In the genomic region with DNA sequence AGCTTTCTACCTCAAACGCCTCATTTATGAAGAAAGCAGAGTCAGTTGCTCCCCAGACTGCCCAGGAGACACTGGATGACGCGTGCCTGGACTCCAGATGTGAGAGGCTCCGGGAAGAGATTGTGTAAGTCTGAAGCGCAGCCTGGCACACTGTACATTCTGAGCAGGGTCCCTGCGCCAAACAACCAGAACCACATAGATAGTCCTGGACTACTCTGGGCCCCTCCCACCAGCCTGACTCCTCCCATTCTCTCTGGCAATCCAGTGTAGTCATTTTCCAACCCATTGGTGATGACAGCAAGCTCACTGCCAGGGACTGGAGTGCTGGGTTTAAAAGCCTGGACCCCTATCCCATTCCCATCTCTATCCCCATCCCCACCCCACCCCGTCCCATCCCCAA, we compare ENCODE assay signal across 16 mouse cellular contexts. TPM values are rescaled to one million over a fixed set of nuclear protein-coding genes. Genes with fewer than 3 reads are reported as not detected.
DNase-seq lines count a peak whose midpoint lies in the region; ATAC-seq and TF ChIP-seq lines count a peak whose summit lies in the region.
"Had no signal": no experiment of that assay in that cellular context is flagged by ENCODE, and none has a peak within 500 bp of the region (broad histone marks: within the 10 kb centered on the region; RNA-seq: fewer than 3 reads in every experiment).

No protein-coding gene starts in this region.

- peaks cover 28% of the 10 kb centered on the region for H3K4me1 ChIP-seq in limb, embryonic 13.5 days
- H3K4me1 ChIP-seq in limb, embryonic 10.5 days: peaks cover 25% of the 10 kb centered on the region
- peaks cover 26% of the 10 kb centered on the region for H3K4me1 ChIP-seq in liver, embryonic 16.5 days (ENCODE audit: control insufficient read depth, low read depth, low read length)
- H3K4me1 ChIP-seq in forebrain, postnatal 0 days (ENCODE audit: insufficient read depth): no peaks in the 10 kb centered on the region
- peaks cover 10% of the 10 kb centered on the region; the same call in 1 of the 2 replicates for H3K4me1 ChIP-seq in hindbrain, postnatal 0 days (ENCODE audit: insufficient read depth, low read length)

- no peaks in the 10 kb centered on the region for H3K27me3 ChIP-seq in limb, embryonic 13.5 days
- no peaks in the 10 kb centered on the region for H3K27me3 ChIP-seq in limb, embryonic 10.5 days (ENCODE audit: low read depth, poor library complexity, severe bottlenecking)
- no peaks in the 10 kb centered on the region for H3K27me3 ChIP-seq in liver, embryonic 16.5 days (ENCODE audit: control insufficient read depth, insufficient read depth, low read depth, low read length)
- H3K27me3 ChIP-seq in forebrain, postnatal 0 days (ENCODE audit: insufficient read depth, low read length): no peaks in the 10 kb centered on the region
- H3K27me3 ChIP-seq in hindbrain, postnatal 0 days (ENCODE audit: insufficient read depth, low read length): no peaks in the 10 kb centered on the region
- H3K27me3 ChIP-seq: embryonic facial prominence, embryonic 15.5 days; hindbrain, embryonic 15.5 days; limb, embryonic 12.5 days; stomach, embryonic 15.5 days had no signal

- no peaks in the 10 kb centered on the region for H3K36me3 ChIP-seq in limb, embryonic 13.5 days
- H3K36me3 ChIP-seq in limb, embryonic 10.5 days: no peaks in the 10 kb centered on the region
- no peaks in the 10 kb centered on the region for H3K36me3 ChIP-seq in liver, embryonic 16.5 days (ENCODE audit: control insufficient read depth, insufficient read depth)
- H3K36me3 ChIP-seq in forebrain, postnatal 0 days (ENCODE audit: insufficient read depth): no peaks in the 10 kb centered on the region
- H3K36me3 ChIP-seq in hindbrain, postnatal 0 days (ENCODE audit: insufficient read depth, low read length): no peaks in the 10 kb centered on the region
- H3K36me3 ChIP-seq: embryonic facial prominence, embryonic 15.5 days; hindbrain, embryonic 15.5 days; limb, embryonic 12.5 days; midbrain, embryonic 10.5 days; stomach, embryonic 15.5 days had no signal

- peak overlapping the region; percentile 87; the same call in 1 of the 2 replicates for H3K27ac ChIP-seq in limb, embryonic 13.5 days
- no peak overlapping the region for H3K27ac ChIP-seq in limb, embryonic 10.5 days
- H3K27ac ChIP-seq in liver, embryonic 16.5 days (ENCODE audit: low read length): no peak overlapping the region
- no peak overlapping the region for H3K27ac ChIP-seq in forebrain, postnatal 0 days (ENCODE audit: low read depth, low read length)
- no peak overlapping the region for H3K27ac ChIP-seq in hindbrain, postnatal 0 days
- H3K27ac ChIP-seq: hindbrain, embryonic 15.5 days; midbrain, embryonic 10.5 days; stomach, embryonic 15.5 days had no signal

- no peak overlapping the region for H3K4me3 ChIP-seq in limb, embryonic 13.5 days
- no peak overlapping the region for H3K4me3 ChIP-seq in limb, embryonic 10.5 days
- H3K4me3 ChIP-seq in liver, embryonic 16.5 days (ENCODE audit: low read depth, low read length): no peak overlapping the region
- H3K4me3 ChIP-seq in forebrain, postnatal 0 days (ENCODE audit: low read depth, low read length): no peak overlapping the region
- H3K4me3 ChIP-seq in hindbrain, postnatal 0 days (ENCODE audit: low read length): no peak overlapping the region
- H3K4me3 ChIP-seq: embryonic facial prominence, embryonic 15.5 days; hindbrain, embryonic 15.5 days; limb, embryonic 12.5 days; midbrain, embryonic 10.5 days; stomach, embryonic 15.5 days had no signal

- intact Hi-C loops in gastrocnemius, postnatal 14 days (cut with DNase I; ENCODE audit: low total_unique reads): no loop called here

- no peaks in the 10 kb centered on the region for H3K9me3 ChIP-seq in limb, embryonic 13.5 days
- H3K9me3 ChIP-seq in limb, embryonic 10.5 days (replicated peaks): no peaks in the 10 kb centered on the region
- no peaks in the 10 kb centered on the region for H3K9me3 ChIP-seq in liver, embryonic 16.5 days (replicated peaks; ENCODE audit: control insufficient read depth, low read length)
- no peaks in the 10 kb centered on the region for H3K9me3 ChIP-seq in forebrain, postnatal 0 days (ENCODE audit: low read length)
- no peaks in the 10 kb centered on the region for H3K9me3 ChIP-seq in hindbrain, postnatal 0 days (ENCODE audit: low read length)
- H3K9me3 ChIP-seq: embryonic facial prominence, embryonic 15.5 days; hindbrain, embryonic 15.5 days; limb, embryonic 12.5 days; midbrain, embryonic 10.5 days; stomach, embryonic 15.5 days had no signal

- peak overlapping the region; percentile 38; the same call in 1 of the 2 replicates for H3K4me2 ChIP-seq in limb, embryonic 13.5 days (replicated peaks)
- H3K4me2 ChIP-seq in liver, embryonic 16.5 days (ENCODE audit: low read depth, low read length): no peak overlapping the region
- no peak overlapping the region for H3K4me2 ChIP-seq in forebrain, postnatal 0 days (ENCODE audit: low read depth)
- no peak overlapping the region for H3K4me2 ChIP-seq in hindbrain, postnatal 0 days (ENCODE audit: low read depth, low read length)
- H3K4me2 ChIP-seq: hindbrain, embryonic 15.5 days; limb, embryonic 12.5 days; stomach, embryonic 15.5 days had no signal

- WGBS in limb, embryonic 13.5 days: 57% methylated on average over 7 of the region's 7 CpGs
- WGBS in limb, embryonic 10.5 days: 79% methylated on average over 7 of the region's 7 CpGs
- 73% methylated on average over 7 of the region's 7 CpGs for WGBS in liver, embryonic 16.5 days (ENCODE audit: insufficient replicate concordance)
- 85% methylated on average over 7 of the region's 7 CpGs for WGBS in forebrain, postnatal 0 days
- WGBS in hindbrain, postnatal 0 days: 85% methylated on average over 7 of the region's 7 CpGs

- no peak for ATAC-seq in limb, embryonic 13.5 days (ENCODE audit: low FRiP score, low read depth)
- ATAC-seq in liver, embryonic 16.5 days (ENCODE audit: low read depth): peak; percentile 19; the same call in 1 of the 2 replicates
- ATAC-seq in forebrain, postnatal 0 days: no peak
- no peak for ATAC-seq in hindbrain, postnatal 0 days

- no peak for TF ChIP-seq CTCF in forebrain, postnatal 0 days (IDR thresholded peaks at IDR 0.05; ENCODE audit: low read depth)
- TF ChIP-seq CTCF in hindbrain, postnatal 0 days (IDR thresholded peaks at IDR 0.05; ENCODE audit: low read depth): no peak

- H3K9ac ChIP-seq in limb, embryonic 13.5 days: no peak overlapping the region
- no peak overlapping the region for H3K9ac ChIP-seq in liver, embryonic 16.5 days (ENCODE audit: low read depth, low read length)
- no peak overlapping the region for H3K9ac ChIP-seq in forebrain, postnatal 0 days
- no peak overlapping the region for H3K9ac ChIP-seq in hindbrain, postnatal 0 days (replicated peaks; ENCODE audit: low read length)
- H3K9ac ChIP-seq: embryonic facial prominence, embryonic 15.5 days; hindbrain, embryonic 15.5 days; limb, embryonic 12.5 days; stomach, embryonic 15.5 days had no signal

- DNase-seq in gastrocnemius, postnatal 14 days: peak; percentile 25
- DNase-seq in gastrocnemius, adult 8-10 months (ENCODE audit: low spot score in 2 of 2): no peak
- DNase-seq in limb, embryonic 10.5 days (ENCODE audit: low spot score): no peak
- DNase-seq in brain, adult 2 months (ENCODE audit: low read depth, low spot score): peak; percentile 73
- DNase-seq in forebrain, postnatal 0 days: no peak
- DNase-seq in hindbrain, postnatal 0 days (ENCODE audit: low spot score): no peak
- DNase-seq: cerebellum, postnatal 36 days; layer of hippocampus, postnatal 36 days; thymus, postnatal 36 days had no signal

RNA-seq across cellular contexts. Expression of a gene that starts 24.5 kb away (rescaled TPM):
- total RNA-seq in gastrocnemius, postnatal 14 days (2021): 10 to 100 TPM; 41.0 to 50.9 TPM
- 10 to 100 TPM; 16.8 to 27.9 (median 18.1) TPM for total RNA-seq in gastrocnemius, adult 8-10 months (2022)
- 137 and 146 TPM in 2 replicates for polyA plus RNA-seq in limb, embryonic 13.5 days (2015; fragmentation: Nextera tagmentation; extraction: Ambion mirVana)
- 208 and 220 TPM in 2 replicates for polyA plus RNA-seq in limb, embryonic 10.5 days (2016; fragmentation: Nextera tagmentation; extraction: Ambion mirVana)
- polyA plus RNA-seq in liver, embryonic 16.5 days (2015; fragmentation: Nextera tagmentation; extraction: Ambion mirVana): 109 and 110 TPM in 2 replicates
- 44.0 and 65.2 TPM in 2 replicates for total RNA-seq in forebrain, postnatal 0 days (2014; rRNA removed)
- 34.5 and 41.5 TPM in 2 replicates for polyA plus RNA-seq in forebrain, postnatal 0 days (2015; fragmentation: Nextera tagmentation; extraction: Ambion mirVana)
- 64.7 and 70.1 TPM in 2 replicates for total RNA-seq in hindbrain, postnatal 0 days (2014; rRNA removed)
- 57.1 and 59.7 TPM in 2 replicates for polyA plus RNA-seq in hindbrain, postnatal 0 days (2015; fragmentation: Nextera tagmentation; extraction: Ambion mirVana)

RNA-seq across cellular contexts. Expression of a gene that starts 56.0 kb away (rescaled TPM):
- 10 to 100 TPM; 57.8 to 68.3 TPM for total RNA-seq in gastrocnemius, postnatal 14 days (2021)
- 10 to 100 TPM; 54.8 to 68.5 (median 57.3) TPM for total RNA-seq in gastrocnemius, adult 8-10 months (2022)
- polyA plus RNA-seq in limb, embryonic 13.5 days (2015; fragmentation: Nextera tagmentation; extraction: Ambion mirVana): 295 and 303 TPM in 2 replicates
- polyA plus RNA-seq in limb, embryonic 10.5 days (2016; fragmentation: Nextera tagmentation; extraction: Ambion mirVana): 233 TPM in 2 replicates
- polyA plus RNA-seq in liver, embryonic 16.5 days (2015; fragmentation: Nextera tagmentation; extraction: Ambion mirVana): 93.8 and 95.3 TPM in 2 replicates
- 38.5 and 46.6 TPM in 2 replicates for total RNA-seq in forebrain, postnatal 0 days (2014; rRNA removed)
- 129 and 173 TPM in 2 replicates for polyA plus RNA-seq in forebrain, postnatal 0 days (2015; fragmentation: Nextera tagmentation; extraction: Ambion mirVana)
- 20.8 and 21.2 TPM in 2 replicates for total RNA-seq in hindbrain, postnatal 0 days (2014; rRNA removed)
- 173 and 174 TPM in 2 replicates for polyA plus RNA-seq in hindbrain, postnatal 0 days (2015; fragmentation: Nextera tagmentation; extraction: Ambion mirVana)

Comparison
In these comparisons a context has a peak if more than half of its experiments do, and no peak if none do; other contexts are left out.
1. DNase-seq: peak in gastrocnemius, postnatal 14 days (single experiment) and brain, adult 2 months (single experiment); none in gastrocnemius, adult 8-10 months (0 of 2), limb, embryonic 10.5 days (single experiment), forebrain, postnatal 0 days (single experiment) and hindbrain, postnatal 0 days (single experiment).